ENCODE assay signal across 50 mouse cellular contexts in the genomic region with DNA sequence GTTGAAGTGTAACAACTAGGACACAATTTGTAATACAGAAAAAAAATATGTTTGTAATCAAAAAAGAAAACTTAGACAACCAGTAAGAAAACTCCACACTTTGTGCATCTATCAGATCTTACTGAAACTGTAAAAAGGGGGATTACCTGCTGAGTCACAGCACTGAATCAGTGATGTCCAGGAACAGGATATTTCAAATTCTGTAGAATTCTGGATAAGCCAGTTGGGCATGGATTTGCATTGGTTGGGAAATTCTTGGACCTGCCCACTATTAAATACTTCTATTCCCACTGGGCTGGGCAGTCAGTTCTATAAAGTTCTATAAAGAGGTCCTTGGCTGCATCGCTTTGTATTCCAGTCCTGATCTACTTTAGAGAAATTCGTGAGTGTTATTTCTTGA. TPM values are rescaled to one million over a fixed set of nuclear protein-coding genes. Genes with fewer than 3 reads are reported as not detected.
"Had no signal": no experiment of that assay in that cellular context is flagged by ENCODE, and none has a peak within 500 bp of the region (broad histone marks: within the 10 kb centered on the region; RNA-seq: fewer than 3 reads in every experiment).

A gene (plus strand): TSS at position 301 of the 400 bp plus-strand sequence.

- ATAC-seq: hindbrain, embryonic 16.5 days; hindbrain, postnatal 0 days; inflammation-experienced regulatory T-cells, adult 6 months; intestine, embryonic 15.5 days; intestine, embryonic 16.5 days; intestine, postnatal 0 days had no signal

- H3K4me2 ChIP-seq: heart, embryonic 11.5 days; heart, embryonic 12.5 days; heart, embryonic 13.5 days; heart, embryonic 15.5 days; hindbrain, embryonic 12.5 days; hindbrain, embryonic 13.5 days; hindbrain, embryonic 14.5 days; hindbrain, embryonic 15.5 days; intestine, embryonic 15.5 days; kidney, embryonic 15.5 days had no signal

- DNase-seq: heart, postnatal 14 days; heart, postnatal 36 days; heart, postnatal 4 days; kidney, adult 11 months; kidney, adult 18-20 months; kidney, adult 2 months; kidney, adult 8-10 months; kidney, adult 9 months; kidney, postnatal 10 days; kidney, postnatal 14 days; kidney, postnatal 25 days; kidney, postnatal 36 days; kidney, postnatal 4 days; layer of hippocampus, adult 9-11 months; layer of hippocampus, postnatal 36 days had no signal

- H3K27ac ChIP-seq: heart, embryonic 10.5 days; heart, embryonic 13.5 days; heart, embryonic 15.5 days; hindbrain, embryonic 10.5 days; hindbrain, embryonic 12.5 days; hindbrain, embryonic 13.5 days; hindbrain, embryonic 14.5 days; hindbrain, embryonic 15.5 days; hindbrain, postnatal 0 days; intestine, embryonic 15.5 days; kidney, embryonic 15.5 days; kidney, postnatal 0 days; layer of hippocampus, adult 2 months had no signal

- H3K36me3 ChIP-seq: heart, embryonic 10.5 days; heart, embryonic 12.5 days; heart, embryonic 13.5 days; heart, embryonic 15.5 days; hindbrain, embryonic 10.5 days; hindbrain, embryonic 12.5 days; hindbrain, embryonic 13.5 days; hindbrain, embryonic 15.5 days; intestine, embryonic 15.5 days; kidney, embryonic 15.5 days had no signal

- H3K27me3 ChIP-seq: heart, embryonic 12.5 days; heart, embryonic 13.5 days; heart, embryonic 15.5 days; hindbrain, embryonic 12.5 days; hindbrain, embryonic 13.5 days; hindbrain, embryonic 15.5 days; intestine, embryonic 15.5 days; kidney, embryonic 15.5 days had no signal

- H3K9me3 ChIP-seq: heart, embryonic 10.5 days; heart, embryonic 12.5 days; heart, embryonic 13.5 days; heart, embryonic 15.5 days; hindbrain, embryonic 10.5 days; hindbrain, embryonic 12.5 days; hindbrain, embryonic 13.5 days; hindbrain, embryonic 15.5 days; intestine, embryonic 15.5 days; kidney, embryonic 15.5 days had no signal

- H3K4me3 ChIP-seq: heart, embryonic 10.5 days; heart, embryonic 12.5 days; heart, embryonic 13.5 days; heart, embryonic 15.5 days; hindbrain, embryonic 10.5 days; hindbrain, embryonic 12.5 days; hindbrain, embryonic 13.5 days; hindbrain, embryonic 15.5 days; intestine, embryonic 15.5 days; kidney, embryonic 15.5 days; layer of hippocampus, adult 2 months had no signal

- H3K9ac ChIP-seq: heart, embryonic 12.5 days; heart, embryonic 13.5 days; heart, embryonic 15.5 days; hindbrain, embryonic 12.5 days; hindbrain, embryonic 13.5 days; hindbrain, embryonic 14.5 days; hindbrain, embryonic 15.5 days; intestine, embryonic 15.5 days; kidney, embryonic 15.5 days had no signal

- H3K4me1 ChIP-seq: heart, embryonic 10.5 days; heart, embryonic 12.5 days; heart, embryonic 13.5 days; heart, embryonic 15.5 days; hindbrain, embryonic 10.5 days; hindbrain, embryonic 12.5 days; hindbrain, embryonic 13.5 days; hindbrain, embryonic 15.5 days; intestine, embryonic 15.5 days; kidney, embryonic 15.5 days had no signal

RNA-seq across cellular contexts. Expression of the gene that starts here (rescaled TPM):
- total RNA-seq: heart, postnatal 14 days; heart, postnatal 25 days; heart, postnatal 36 days; heart, postnatal 4 days; hematopoietic stem cell, adult 5-6 weeks; hindbrain, postnatal 0 days; layer of hippocampus, adult 18-20 months; layer of hippocampus, adult 2 months; layer of hippocampus, adult 8-10 months; layer of hippocampus, postnatal 10 days; layer of hippocampus, postnatal 14 days; layer of hippocampus, postnatal 25 days; layer of hippocampus, postnatal 36 days; left cerebral cortex, adult 18-20 months had no signal
- polyA plus RNA-seq: heart, embryonic 10.5 days; heart, embryonic 11.5 days; heart, embryonic 12.5 days; heart, embryonic 13.5 days; heart, embryonic 14.5 days; heart, embryonic 15.5 days; heart, embryonic 16.5 days; heart, postnatal 0 days; hindbrain, embryonic 10.5 days; hindbrain, embryonic 11.5 days; hindbrain, embryonic 12.5 days; hindbrain, embryonic 13.5 days; hindbrain, embryonic 14.5 days; hindbrain, embryonic 15.5 days; hindbrain, embryonic 16.5 days; hindbrain, postnatal 0 days; inflammation-experienced regulatory T-cells, adult 6 months; intestine, embryonic 14.5 days; intestine, embryonic 15.5 days; intestine, embryonic 16.5 days; intestine, postnatal 0 days; kidney, adult 2 months; kidney, embryonic 14.5 days; kidney, embryonic 15.5 days; kidney, embryonic 16.5 days; kidney, postnatal 0 days; large intestine, adult 2 months had no signal
